Mouse (Mus musculus) adrenal gland, postnatal 14 days (tissue): ENCODE measurements around the gene Med27. TPM values are rescaled to one million over a fixed set of nuclear protein-coding genes. Genes with fewer than 3 reads are reported as not detected.
A peak's percentile ranks its signal among the peaks of the same experiment; 100 is the strongest.

ENCODE experiments used
- DNase-seq: peaks from one replicate; pipeline ENCODE4 v3.0.0; 2021; ENCODE audit warnings: mixed read lengths
- microRNA-seq, 2 experiments: library from miRNA; unstranded; fragments of <30 nt; microRNA quantifications; one replicate each; pipeline ENCODE4 v1.2.0; 2021
- total RNA-seq: library from RNA; stranded (reverse); gene quantifications from 2 replicates; pipeline ENCODE4 v1.2.3, GENCODE M21; 2021

Med27 gene
- total RNA-seq, 1 experiment from 2014 or later, result 23.1 TPM

DNA sequence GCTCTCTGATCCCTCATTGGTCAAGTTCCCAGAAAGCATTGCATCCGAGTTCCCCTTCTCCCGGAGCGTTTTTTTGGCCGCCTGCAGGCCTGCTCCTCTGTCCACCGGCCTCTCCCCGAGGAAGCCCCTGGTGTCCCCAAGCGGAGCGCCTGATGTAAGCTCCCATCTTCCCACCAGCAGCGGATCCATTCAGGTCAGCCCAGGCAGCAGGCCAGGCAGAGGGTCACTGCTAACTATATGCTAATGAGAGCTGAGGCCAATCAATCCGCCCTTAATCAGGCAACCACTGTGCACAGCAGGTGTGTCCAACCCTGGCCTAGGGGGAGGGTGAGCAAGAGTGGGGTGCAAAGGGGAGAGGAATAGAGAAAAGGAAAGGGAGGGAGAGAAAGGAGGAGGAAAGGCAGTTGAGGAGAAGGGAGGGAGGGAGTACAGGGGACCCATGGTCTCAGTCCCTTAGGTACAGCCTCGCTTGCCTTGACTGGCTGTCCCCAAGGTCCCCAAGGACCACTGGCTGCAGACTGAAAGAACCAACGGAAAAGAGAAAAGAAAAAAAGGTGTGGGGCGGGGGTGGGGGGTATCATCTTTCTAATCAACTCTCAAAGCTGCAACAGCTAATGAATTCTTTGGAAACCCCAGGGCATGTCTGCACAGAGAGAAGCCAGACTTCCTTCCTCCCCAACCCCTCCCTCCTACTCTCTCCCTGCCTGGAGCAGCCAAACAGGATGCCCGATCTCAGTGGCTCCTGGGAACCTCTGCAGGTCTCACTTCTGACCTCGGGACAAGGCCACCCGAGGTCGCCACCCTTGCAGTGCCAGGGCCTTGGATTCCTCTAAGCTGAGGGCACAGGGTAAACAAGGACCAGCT, 219.2 kb downstream of the Med27 start:
- no peak for DNase-seq

DNA sequence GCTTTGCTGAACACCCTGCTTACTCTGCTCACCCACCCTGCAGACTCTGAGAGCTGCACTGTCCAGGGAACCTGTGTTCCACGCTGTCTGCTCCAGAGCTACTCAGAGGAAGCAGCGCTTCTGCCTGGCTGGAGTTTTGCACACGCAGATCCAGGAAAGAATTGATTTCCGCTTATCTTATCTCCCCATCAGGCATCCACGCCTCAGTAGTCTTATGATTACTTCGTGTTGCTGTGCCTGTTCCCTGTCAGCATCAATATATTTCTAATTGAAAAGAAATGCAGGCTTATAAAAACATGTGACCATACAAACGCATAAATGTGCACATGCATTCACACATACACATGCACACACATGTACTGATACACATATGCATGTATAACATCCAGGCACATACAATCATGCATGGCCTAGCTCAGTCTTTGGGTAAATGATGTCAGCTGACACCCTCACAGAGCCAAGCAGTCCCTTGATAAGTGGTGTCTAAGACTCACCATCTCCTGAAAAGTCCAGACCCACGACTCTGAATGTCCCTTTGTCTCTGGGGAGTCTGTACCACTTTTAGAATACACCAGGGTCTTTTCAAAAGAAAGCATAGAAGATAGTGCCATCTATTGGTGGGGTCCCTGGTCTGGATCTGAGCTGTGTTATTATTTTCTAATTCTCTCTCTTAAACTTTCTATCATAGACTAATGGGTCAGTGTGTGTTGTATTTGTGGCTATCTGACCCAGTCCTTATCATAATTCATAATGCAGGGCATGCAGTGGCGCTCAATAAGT, 225.5 kb downstream of the Med27 start:
- DNase-seq, result no peak

DNA sequence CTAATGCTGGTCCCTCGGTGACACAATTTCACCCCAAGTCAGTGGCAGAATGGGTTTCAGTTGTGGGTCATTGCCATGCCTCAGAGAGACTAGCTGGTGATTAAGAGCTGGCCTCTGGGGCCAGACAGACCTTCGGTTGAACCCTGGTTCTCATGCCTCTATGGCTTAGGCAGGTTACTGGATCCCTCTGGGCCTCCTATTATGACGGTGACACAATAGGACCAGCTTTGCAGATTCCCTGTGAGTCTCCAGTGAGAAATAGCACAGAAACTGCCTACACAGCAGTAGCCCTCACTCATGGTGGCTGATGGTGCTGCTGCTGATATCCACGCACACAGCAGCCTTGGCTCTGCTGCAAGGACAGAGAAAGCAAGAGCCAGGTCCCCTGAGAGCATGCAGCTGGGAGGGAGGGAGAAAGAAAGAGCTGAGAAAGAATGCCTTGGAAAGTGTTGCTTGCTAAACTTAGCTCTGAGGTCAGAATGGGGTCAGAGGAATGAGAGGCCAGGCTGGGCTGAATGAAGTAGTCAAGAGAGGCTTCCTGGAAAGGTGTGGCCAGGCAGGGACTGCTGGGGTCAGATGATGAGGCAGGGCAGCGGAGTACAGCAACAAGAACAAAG, 226.3 kb downstream of the Med27 start:
- no peak for DNase-seq

DNA sequence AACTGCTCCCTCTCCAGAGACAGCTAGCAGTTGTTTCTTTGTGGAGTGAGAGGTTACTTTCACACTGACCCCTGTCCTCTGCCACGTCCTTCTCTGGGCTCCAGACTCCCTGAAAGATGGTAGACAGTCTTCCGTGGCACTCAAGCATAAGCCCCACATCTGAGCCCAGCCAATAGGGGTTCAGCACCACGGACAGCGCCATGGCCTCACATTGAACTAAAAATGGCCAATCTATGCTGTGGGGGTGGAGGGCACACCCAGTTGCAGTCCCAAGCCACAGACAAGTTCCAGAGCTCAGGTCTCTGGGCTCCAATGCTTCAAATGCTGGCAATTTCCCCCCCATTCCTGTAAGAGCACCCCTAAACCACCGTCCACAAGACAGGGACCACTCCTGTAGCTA, 227.0 kb downstream of the Med27 start:
- peak; percentile 78 for DNase-seq

GRCm38 (mm10) chr2:29574187-29574586, 227.6 kb downstream of the Med27 start:
- no peak for DNase-seq

Small RNA genes lying within 50 kb of the gene (microRNA-seq; reads per million reads assigned to microRNA genes)
- 0 reads per million in 2 experiments for gene Mir133c

Other genes with a start within 250 kb of the Med27 start
- gene Setx, start 222.6 kb upstream of the Med27 start, total RNA-seq, result 32.0 and 42.9 TPM in 2 replicates
- 20.6 and 25.2 TPM in 2 replicates for gene Ntng2, start 93.8 kb upstream of the Med27 start, total RNA-seq